Mouse (Mus musculus) spleen, embryonic (tissue): ENCODE data around the gene Gcfc2.

Experiments used
- CTCF ChIA-PET: fragments of 350-600 bp; sonication (Branson Sonifier 250); formaldehyde crosslinking; loops from one replicate; lab custom pipeline; 2022; lab: Charles Lee

The Gcfc2 gene

DNA sequence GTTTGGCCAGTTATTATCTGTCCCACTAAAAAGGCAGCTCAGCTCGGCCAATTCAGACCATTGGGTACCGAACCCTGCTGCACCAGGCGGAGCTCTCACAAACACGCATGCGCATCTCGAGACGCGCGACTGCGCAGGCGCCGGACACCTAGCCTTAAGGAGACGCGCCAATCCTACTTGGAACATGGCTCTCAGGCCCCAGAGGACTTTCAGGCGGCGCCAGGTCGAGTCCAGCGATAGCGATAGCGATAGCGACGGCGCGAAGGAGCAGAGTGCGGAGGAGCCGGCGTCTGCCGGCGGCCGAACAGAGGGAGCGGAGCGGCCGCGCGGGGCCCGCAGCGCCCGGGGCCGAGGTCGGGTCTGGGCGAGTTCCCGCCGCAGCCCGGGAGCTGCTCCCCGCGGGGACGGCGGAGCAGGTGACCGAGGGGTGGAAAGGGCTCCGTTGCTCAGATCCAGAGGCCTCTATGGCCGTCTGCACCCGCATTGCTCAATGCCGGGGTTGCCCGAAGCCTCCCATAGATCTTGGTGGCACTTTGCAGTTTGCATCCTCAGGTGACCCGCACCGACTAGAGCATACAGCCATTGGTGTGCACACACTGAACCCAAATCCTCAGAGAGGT lies at the start of gene Gcfc2:
TSS of gene Gcfc2 (plus strand) at position 147 of the 620 bp plus-strand sequence.
- CTCF ChIA-PET, result no interaction called here

DNA sequence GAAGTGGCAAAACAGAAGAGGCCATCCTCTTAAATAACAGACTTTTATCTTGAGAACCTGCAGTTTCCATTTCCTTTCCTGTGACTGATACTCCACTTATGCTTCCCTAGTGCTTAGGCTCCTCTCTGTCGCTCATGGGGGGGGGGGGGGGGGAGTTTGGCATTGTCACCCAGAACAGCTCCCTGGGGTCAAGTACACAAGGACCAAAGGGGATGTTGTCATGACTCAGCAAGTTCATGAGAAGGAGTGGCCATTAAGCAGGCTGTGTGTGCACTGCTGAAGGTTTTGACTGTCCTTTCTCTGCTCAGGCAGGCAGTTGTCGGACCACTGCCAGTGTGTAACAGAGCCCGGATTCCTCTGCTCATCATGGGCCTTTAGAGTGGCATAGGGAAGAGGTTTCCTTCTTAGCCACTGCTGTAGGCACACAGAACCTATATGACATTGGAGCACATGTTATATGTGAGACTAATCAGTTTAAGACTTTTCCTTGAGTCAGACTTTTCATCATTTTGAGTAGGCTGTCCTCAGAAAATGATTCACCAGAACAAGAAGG lies 27.7 kb upstream of the Gcfc2 start:
- CTCF ChIA-PET, result no interaction called here

DNA sequence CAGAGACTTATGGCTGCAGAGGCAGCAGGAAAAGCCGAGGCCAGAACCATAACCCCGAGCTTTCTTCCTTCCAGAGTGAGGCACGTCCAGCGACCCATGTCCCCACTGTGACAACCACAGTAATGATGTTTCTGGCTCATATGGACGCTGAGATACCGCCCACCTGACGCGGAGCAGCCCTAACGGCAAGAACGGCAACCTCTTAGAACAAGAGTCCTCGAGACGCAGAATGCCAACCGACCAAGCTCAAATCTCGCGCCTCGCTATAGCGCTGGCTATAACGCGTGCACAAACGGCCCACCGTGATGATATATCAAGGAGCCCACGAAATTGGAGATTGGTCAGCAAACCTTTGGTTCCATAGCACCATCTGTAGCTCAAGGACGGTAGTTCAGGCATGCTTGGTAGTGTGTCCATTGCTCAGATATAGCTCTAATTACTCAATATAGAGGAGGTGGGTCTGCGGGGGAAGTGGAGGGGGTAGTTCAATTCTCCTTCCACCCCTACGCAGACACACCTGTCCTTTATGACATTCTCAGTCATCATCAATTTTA lies 13.1 kb upstream of the Gcfc2 start:
- CTCF ChIA-PET, result no interaction called here

DNA sequence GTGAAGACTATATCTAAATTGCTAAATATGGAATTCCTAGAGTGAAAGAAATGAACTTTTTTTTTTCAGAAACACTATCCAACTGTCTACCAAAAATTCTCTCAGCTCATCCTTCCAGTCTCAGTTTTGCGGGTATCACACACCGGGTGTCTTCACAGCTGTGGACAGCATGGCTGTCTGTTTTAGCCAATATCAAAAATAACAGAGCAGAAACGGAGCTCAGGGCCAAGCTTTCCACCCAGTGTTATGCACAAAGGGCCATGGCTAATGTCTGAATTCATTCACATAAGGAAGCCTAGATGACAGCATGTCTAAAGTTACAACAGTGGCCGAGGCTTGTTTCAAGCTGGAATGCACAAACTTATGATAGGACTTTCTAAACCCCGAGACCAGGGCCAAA lies 12.2 kb upstream of the Gcfc2 start:
- CTCF ChIA-PET, result no interaction called here

DNA sequence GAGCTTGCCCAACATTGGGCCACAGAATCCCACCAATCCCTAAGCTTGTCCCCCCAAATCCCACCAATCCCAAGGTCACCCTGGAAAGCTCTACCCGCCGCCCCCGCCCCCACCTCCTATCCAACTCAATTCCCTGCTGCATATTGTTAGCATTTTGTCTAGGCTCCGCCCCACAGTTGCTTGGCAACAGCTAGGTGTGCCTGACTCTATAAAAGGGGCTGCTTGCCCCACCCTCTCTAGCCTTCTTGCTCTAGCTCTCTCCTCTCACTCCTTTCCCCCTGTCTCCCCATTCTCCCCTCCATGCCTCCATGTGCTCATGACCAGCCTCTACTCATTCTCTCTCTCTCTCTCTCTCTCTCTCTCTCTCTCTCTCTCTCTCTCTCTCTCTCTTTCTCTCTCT lies 11.8 kb upstream of the Gcfc2 start:
- CTCF ChIA-PET, result no interaction called here

DNA sequence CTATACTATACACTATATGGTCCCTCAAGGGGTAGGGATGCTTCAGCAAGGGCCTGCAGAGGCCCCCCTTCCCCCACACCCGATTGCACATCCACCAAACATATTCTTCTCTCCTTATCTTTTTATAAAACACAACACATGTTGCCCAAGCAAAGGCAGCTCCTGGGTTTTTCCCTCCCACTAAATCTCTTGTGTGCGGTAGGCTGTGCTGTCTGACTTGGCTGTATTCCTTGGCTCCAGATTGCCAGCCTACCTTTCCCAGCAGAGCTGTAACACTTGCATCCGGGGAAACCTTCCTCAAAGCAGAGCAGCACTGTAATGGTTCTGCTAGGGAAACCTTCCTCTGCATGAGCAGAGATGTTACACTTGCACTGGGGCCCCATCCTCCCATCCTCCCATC lies 11.3 kb upstream of the Gcfc2 start:
- CTCF ChIA-PET, result no interaction called here

DNA sequence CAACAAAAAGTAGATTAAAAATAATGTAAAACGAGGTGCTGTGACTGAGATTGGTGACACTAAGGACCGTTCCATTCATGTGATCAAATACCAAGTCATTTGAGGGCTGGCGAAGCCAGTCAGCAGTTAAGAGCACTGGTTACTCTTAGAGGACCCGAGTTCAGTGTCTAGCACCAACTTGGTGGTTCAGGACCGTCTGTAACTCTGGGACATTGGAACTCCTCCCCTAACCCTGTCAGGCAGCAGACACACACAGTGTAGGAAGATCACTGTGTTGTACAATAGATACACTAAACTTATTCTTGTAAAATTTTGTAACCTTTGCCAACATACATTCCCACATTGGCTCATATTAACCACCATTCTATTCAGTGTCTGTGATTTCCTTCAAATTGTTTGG lies 835 bp downstream of the Gcfc2 start:
- CTCF ChIA-PET, result no interaction called here

DNA sequence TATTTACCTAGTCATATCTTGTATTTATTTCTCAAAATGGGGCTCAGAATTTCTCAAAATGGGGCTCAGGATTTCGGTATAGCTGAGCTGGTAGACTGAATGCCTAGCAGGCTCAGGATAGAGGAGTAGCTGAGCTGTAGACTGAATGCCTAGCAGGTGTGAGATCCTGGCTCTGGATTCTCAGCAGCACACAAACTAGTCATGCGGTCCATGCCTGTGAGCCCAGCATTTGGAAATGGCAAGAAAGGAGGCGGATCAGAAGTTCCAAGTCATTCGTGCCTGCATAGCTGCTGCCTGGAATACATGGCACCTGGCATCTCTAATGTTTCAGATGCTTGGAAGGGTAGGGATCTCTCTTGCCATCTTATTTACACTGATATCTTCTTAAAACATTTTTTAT lies 5.9 kb downstream of the Gcfc2 start:
- CTCF ChIA-PET, result no interaction called here

DNA sequence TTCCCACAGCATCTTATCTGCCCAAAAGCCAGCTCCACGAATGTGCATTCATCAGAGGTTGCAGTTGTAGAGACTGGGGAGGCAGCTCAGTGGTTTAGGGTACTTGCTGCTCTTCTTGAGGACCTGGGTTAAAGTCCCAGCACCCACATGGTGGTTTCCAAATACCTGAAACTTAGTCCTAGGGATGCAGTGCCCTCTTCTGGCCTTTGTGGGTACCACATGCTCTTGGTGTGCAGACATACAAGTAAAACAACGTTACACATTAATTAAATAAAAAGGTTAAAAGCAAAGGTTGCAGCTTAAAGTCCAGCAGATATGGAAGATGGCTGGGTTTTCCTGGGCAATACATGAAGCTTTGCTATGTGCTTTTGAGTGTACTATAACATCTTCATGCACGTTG lies 9.8 kb downstream of the Gcfc2 start:
- CTCF ChIA-PET, result no interaction called here

DNA sequence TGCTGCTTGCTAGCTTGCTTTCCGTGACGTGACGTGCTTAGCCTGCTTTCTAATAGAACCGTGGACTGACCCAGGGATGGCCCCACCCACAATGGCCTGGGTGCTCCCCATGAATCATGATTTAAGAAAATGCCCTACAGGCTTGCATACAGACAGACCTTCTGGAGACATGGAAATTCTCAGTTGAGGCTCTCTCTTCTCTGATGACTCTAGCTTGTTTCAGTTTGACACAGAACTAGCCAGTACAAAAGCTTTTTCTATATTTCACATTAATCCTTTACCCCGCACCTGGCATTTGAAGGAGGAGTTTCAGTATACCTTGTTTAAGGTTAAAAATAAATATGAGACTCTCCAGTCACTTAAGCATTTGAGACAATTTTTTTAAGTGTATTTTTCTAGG lies 18.2 kb downstream of the Gcfc2 start:
- CTCF ChIA-PET, result no interaction called here

DNA sequence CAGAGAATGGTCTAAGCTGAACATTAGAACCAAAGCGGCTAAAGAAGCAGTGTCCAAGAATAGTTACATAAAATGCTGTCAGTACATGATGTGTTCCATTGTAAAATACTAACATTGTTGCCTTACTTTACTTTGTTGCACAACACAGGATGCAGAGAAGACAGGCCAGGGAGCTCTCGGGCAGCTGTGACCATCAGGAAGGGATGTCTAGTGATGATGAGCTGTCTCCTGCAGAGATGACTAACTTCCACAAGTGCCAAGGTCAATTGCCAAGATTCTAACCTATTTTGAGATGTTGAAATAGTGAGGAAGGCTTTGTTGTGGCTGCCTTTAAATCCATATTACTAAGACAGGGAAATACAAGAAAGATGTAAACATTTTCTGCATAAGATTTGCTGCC lies 19.8 kb downstream of the Gcfc2 start:
- CTCF ChIA-PET, result no interaction called here

DNA sequence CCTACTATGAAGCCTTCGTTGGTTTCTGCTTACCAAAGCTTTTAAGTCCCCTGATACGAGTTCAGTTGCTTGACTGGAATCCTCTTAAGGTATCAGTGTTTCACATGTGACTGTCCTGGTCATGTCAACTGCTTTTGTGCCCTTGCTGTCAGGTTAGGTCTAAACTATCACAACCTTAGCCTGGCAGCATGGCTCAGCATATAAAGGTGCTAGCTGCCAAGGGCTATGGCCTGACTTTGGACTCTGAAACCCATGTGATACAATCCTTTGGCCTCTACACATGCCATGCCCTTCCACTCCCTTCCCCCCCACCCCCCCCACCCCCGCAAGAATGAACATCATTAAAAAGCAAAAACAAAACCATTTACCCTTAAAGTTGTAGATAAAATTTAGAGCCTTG lies 21.0 kb downstream of the Gcfc2 start:
- CTCF ChIA-PET, result interaction anchor here (0.6 kb wide), 1 partner anchor 144 kb away, joined by 3 read pairs; no protein-coding TSS in a partner anchor

DNA sequence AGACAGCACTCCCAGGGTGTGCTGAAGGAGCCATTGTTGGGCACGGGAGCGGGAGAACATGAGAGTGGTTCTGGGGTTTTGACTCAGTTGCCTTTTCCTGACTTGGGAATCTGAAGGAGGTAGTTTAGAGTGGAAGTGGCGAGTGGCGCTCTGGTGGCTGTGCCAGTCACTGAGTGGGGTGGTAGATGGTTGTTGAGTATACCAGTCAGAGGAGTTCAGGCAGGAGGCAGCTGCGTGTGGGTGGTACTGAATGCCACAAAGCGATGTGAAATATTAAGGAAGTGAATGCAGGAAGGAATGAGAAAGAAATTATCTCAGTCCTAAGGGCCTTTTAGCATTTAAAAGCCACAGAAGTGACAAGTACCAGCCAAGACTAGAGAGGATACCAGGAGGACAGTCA lies 23.4 kb downstream of the Gcfc2 start:
- CTCF ChIA-PET, result no interaction called here

DNA sequence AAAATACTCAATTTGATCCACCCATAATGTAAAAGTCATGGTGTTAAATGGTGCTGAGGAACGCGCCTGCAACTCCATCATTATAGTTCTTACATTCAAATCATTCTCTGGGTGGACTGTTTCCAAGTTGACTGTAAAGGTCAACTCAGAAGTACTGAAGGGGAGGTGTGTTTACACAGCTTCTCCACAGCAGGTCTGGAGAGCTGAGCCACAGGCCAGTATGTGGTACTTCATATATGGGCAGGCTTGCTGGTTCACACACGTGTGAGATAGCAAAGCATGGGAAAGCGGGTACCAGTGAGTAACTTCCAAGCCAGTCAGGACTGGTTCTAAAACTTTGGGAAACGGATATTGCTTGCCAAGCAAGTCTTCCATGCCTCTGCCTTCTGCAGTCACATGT lies 31.7 kb downstream of the Gcfc2 start:
- CTCF ChIA-PET, result no interaction called here

DNA sequence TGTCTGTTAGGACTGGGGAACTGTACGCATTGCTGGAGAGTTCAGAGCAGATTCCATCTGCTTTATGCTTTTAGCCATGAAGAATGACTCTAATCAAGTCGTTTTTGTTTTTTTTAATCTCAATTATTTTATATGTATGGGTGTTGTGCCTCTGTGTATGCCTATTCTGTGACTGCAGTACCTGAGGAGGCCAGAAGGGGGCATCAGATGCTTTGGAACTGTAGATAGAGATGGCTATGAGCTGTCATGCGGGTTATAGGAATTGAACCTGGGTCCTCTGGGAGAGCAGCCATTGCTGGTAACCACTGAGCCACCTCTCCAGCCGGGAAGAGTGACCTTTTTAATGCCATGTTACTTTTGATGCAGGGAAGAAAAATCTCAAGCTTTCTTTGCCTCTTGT lies 32.9 kb downstream of the Gcfc2 start:
- CTCF ChIA-PET, result no interaction called here

DNA sequence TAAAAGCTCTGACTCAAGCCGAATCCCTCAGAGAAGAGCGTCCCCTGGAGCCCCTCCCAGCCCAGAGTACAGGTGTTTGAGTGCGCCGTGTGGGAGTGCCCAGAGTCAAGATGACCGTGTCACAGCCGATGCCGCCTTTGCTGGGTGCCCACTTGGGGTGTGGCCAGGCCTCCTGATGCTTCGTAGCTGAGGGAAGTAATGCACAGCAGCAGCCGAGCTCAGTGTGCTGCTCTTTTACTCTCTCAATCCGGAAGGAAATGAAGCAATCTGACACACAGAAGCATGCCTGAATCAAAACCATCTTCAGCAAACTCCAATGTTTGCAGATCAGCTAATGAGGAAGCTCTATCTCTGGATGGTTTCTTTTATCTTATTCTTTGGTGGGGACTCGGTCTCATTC lies 34.5 kb downstream of the Gcfc2 start:
- CTCF ChIA-PET, result no interaction called here

DNA sequence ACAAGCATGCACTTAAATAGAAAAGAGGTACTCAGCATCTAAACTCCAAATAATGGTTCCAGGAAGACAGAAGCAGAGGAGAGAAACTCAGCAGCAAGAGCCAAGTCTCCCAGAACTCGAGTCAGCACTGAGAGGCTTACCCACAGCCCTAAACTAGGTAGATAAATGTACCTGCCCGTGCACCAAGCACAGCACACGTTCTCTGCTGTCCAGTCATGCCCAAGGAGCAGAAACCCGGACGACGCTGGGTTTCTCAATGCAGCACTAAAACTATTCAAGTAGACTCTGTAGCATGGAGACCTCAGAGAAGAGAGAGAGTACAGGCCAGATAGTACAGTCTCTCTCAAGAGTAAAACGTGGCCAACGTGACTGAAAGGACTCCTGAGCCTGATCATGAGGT lies 36.4 kb downstream of the Gcfc2 start:
- CTCF ChIA-PET, result no interaction called here

DNA sequence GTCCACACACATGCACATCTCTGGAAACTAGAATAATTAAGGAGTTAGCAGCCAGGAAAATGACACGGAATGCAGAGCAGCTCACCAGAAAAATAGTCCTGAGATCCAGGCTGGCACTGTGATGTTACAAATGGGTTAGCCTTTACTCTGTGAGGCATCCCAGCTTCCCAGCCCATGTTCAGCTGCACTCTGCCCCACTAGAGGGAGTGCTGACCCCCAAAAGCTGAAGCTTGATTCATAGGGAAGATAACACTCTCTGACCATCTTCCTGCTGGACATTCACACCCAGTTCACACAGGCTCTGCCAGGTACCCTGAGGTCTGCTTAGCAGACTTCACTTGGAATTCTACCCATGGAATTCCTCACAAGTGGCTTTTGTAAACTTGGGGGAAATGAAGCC lies 36.8 kb downstream of the Gcfc2 start:
- CTCF ChIA-PET, result no interaction called here

DNA sequence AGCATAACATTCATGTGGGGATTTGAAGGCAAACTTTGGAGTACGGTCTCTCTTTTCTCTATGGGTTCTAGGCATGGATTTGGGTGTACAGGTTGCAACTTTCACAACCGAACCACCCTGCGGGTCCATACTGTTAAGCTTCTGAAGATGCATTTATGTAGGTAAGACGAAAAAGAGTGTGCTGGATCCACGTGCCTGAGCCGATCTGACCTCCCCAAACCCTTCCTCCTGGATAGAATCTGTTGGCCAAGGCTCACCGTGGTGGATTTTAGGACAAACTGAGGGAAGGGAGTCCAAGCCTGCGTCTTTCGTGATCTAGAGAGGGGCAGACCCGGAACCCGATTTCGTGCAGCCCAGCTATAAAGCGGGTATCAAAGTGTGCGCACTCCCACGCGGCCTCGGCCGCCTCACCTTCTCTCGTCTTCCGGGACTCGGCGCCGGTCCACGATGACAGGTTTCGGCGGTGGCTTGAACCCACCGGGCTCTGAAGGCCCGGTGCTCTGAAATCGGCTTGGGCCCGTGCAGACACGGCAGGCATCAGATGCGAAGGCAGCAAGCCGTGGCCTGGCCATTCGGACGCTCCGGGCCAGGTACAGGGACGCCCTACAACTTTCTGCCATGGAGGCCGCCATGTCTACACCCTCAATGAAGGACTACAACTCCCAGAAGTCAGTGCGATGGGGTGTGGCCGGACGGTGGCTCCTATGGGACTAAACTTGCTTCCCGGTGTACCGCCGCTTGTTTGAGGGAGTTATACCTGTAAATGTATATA lies 42.0 kb downstream of the Gcfc2 start, which contains the start of gene Mrpl19:
TSS of gene Mrpl19 (minus strand) at position 663 of the 772 bp plus-strand sequence.
- CTCF ChIA-PET, result interaction anchor here (0.6 kb wide), 1 partner anchor 9 kb away, joined by 4 read pairs; no protein-coding TSS in a partner anchor

DNA sequence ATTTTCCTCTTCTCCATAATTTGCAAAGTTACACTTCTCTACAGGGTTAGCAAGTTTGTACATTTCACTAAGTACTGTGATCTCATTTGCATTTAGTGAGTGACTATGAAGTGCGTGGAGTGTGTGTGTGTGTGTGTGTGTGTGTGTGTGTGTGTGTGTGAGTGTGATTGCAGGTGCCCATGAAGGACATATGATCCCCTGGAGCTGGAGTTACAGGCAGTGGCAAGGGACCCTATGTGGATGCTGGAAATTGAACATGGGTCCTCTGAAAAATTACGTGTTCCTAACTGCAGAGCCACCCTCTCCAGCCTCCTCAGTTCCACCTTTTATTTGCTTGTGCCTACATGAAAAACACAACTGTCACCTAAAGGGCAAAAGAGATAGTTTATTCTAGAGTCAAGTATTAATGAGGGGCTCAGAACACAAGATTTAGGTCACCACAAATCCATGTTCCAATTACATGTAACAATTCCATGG lies 42.6 kb downstream of the Gcfc2 start:
- CTCF ChIA-PET, result no interaction called here

DNA sequence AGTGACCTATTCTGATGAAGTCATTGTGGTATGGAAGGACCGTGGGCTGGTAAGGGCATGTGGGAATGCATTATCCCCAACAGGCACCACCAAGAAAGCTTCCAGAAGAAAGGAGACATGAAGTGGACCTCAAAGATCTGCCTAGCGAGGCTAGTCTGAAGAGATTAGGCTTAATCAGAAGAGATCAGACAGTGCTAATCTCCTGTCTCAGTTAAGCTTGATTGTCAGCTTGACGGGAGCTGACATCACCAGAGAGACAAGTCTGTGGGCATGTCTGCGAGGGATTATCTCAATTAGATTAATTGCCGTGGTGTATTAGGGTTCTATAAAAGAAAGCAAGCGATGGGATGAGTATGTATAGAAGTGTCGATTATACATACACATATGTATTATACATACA lies 47.7 kb downstream of the Gcfc2 start:
- CTCF ChIA-PET, result no interaction called here

DNA sequence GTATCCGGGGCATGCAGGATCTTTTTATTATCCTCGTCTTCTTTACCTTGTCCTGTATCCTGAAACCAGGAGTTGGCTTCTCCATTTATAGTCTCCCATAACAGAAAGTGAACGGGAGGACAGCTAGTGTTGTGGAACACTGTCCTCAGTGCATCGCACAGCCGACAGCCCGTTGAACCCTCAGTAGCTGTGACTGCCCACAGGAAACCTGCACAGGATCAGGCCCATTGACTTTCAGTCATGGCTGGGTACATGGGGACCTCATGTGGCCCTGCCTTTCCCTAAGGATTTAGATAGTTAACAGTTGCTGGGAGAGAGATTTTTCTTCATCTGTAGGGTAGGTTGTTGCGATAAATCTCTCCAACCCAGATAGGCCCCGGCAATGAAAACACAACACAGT lies 49.1 kb downstream of the Gcfc2 start:
- CTCF ChIA-PET, result no interaction called here
